Mouse (Mus musculus) hematopoietic multipotent progenitor cell, adult 10-12 weeks (in vitro differentiated cells): ENCODE data around the gene Ccr5. TPM values are rescaled to one million over a fixed set of nuclear protein-coding genes. Genes with fewer than 3 reads are reported as not detected.

Experiments
- polyA plus RNA-seq: library from polyadenylated mRNA; stranded (reverse); fragments of >175 nt; gene quantifications from 2 replicates; pipeline ENCODE4 v1.2.3, GENCODE M21; 2012; ENCODE audit warnings: low replicate concordance

Gene Ccr5
- polyA plus RNA-seq, result 0.29 and 0.51 TPM in 2 replicates

GRCm38 (mm10) chr9:124121387-124122184, at the start of gene Ccr5:
Ccr5 (plus strand) TSS chr9:124121543.

GRCm38 (mm10) chr9:124101723-124102122, 19.6 kb upstream of the Ccr5 start, which contains the start of gene Ccr2:
Ccr2 (plus strand) TSS chr9:124101950.

Other genes starting within 250 kb of the Ccr5 start
- 1.2 and 1.5 TPM in 2 replicates for gene Ccr1, start 152.9 kb upstream of the Ccr5 start, polyA plus RNA-seq
- gene Ccr1l1, start 143.1 kb upstream of the Ccr5 start, polyA plus RNA-seq, result 0.13 TPM in 1 of 2 replicates, not detected in the other
- gene Ccr3, start 99.6 kb upstream of the Ccr5 start, polyA plus RNA-seq, result 0.47 and 4.1 TPM in 2 replicates
- 5.0 and 7.6 TPM in 2 replicates for gene Ccr2, start 19.6 kb upstream of the Ccr5 start, polyA plus RNA-seq
- gene 2010315B03Rik, start 191.2 kb downstream of the Ccr5 start, polyA plus RNA-seq, result 1.5 TPM in 1 of 2 replicates, not detected in the other